Mouse (Mus musculus) brain, embryonic 14.5 days (tissue): ENCODE measurements around the gene Stard13.

Source experiments
- CTCF ChIP-seq: fragments of 200-500 bp; IDR thresholded peaks from 2 replicates; pipeline ENCODE4 v1.5.1; 2012; ENCODE audit warnings: inconsistent platforms, mild to moderate bottlenecking, moderate library complexity, borderline replicate concordance; ENCODE audit not compliant: insufficient read depth, insufficient read length; ENCODE audit errors: extremely low read depth
- POLR2A ChIP-seq: fragments of 200-500 bp; IDR thresholded peaks from 2 replicates; pipeline ENCODE4 v1.6.1; 2012; ENCODE audit warnings: mild to moderate bottlenecking, inconsistent platforms, borderline replicate concordance; ENCODE audit not compliant: poor library complexity, insufficient read depth, insufficient read length, severe bottlenecking; ENCODE audit errors: extremely low read depth

- no peak for TF ChIP-seq CTCF
- no peak for TF ChIP-seq POLR2A
Measured at GRCm38 (mm10) chr5:151174485-151175460, 58.9 kb downstream of the Stard13 start.
